Mouse (Mus musculus) C2C12 (cell line): Measurements from ENCODE around the gene 1700017N19Rik.

Source experiments
- CTCF ChIP-seq: IDR thresholded peaks from one replicate; pipeline ENCODE4 v1.5.1; 2011; ENCODE audit not compliant: control insufficient read depth, insufficient read depth, insufficient read length
- MAX ChIP-seq: IDR thresholded peaks from one replicate; pipeline ENCODE4 v1.6.1; 2011; ENCODE audit warnings: mild to moderate bottlenecking, control low read depth
- MYOG ChIP-seq: IDR thresholded peaks from one replicate; pipeline ENCODE4 v1.6.1; 2011; ENCODE audit not compliant: control insufficient read depth, insufficient read length; ENCODE audit errors: extremely low read depth

- TF ChIP-seq CTCF (no peak), MYOG (no peak), MAX (no peak)
Observed at GRCm38 (mm10) chr10:100574505-100575149, 15.7 kb upstream of the 1700017N19Rik start.
